Comparison of ENCODE assay signal across 15 mouse cellular contexts in the genomic region with DNA sequence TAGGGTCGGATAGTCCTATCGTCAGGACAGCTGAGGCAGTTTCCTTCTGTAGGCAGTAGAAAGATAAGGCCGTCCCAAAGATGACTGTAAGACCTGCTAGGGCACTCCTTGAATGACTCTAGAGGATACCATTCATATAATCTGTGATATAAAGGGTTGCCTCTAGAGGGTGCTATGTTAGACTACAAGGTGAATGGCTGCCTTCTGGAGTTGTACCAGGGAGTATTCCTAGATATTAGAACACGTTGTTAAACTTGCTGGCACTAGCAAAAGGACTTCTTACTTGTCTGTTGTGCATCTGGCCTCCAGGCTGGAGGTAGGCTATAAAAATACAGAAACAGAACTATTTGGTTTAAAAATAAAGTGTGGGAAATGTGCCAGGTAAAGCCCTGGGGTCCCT.
A peak's percentile ranks its signal among the peaks of the same experiment; 100 is the strongest.
DNase-seq lines count a peak whose midpoint lies in the region; ATAC-seq and TF ChIP-seq lines count a peak whose summit lies in the region.
"Had no signal": no experiment of that assay in that cellular context is flagged by ENCODE, and none has a peak within 500 bp of the region (broad histone marks: within the 10 kb centered on the region; RNA-seq: fewer than 3 reads in every experiment).

No protein-coding gene starts in this region.

- no peaks in the 10 kb centered on the region for H3K4me1 ChIP-seq in kidney, postnatal 0 days (replicated peaks; ENCODE audit: insufficient read depth, low read length)
- H3K4me1 ChIP-seq in kidney, embryonic 16.5 days (ENCODE audit: insufficient read depth, low read length): no peaks in the 10 kb centered on the region
- H3K4me1 ChIP-seq: liver, embryonic 15.5 days had no signal

- no peak overlapping the region for H3K9ac ChIP-seq in kidney, postnatal 0 days (ENCODE audit: low read depth, low read length)
- H3K9ac ChIP-seq in kidney, embryonic 16.5 days (replicated peaks; ENCODE audit: low read length): no peak overlapping the region
- H3K9ac ChIP-seq: embryonic facial prominence, embryonic 15.5 days; liver, embryonic 15.5 days had no signal

- no peaks in the 10 kb centered on the region for H3K27me3 ChIP-seq in kidney, postnatal 0 days (ENCODE audit: insufficient read depth, low read length)
- H3K27me3 ChIP-seq in kidney, embryonic 16.5 days (ENCODE audit: insufficient read depth, low read length): no peaks in the 10 kb centered on the region
- H3K27me3 ChIP-seq: embryonic facial prominence, embryonic 15.5 days; liver, embryonic 15.5 days had no signal

- 63% methylated on average over 4 of the region's 4 CpGs for WGBS in kidney, postnatal 0 days
- 65% methylated on average over 4 of the region's 4 CpGs for WGBS in kidney, embryonic 16.5 days

- H3K27ac ChIP-seq in kidney, postnatal 0 days: no peak overlapping the region
- no peak overlapping the region for H3K27ac ChIP-seq in kidney, embryonic 16.5 days (ENCODE audit: low read length)
- H3K27ac ChIP-seq: liver, embryonic 15.5 days had no signal

- no peak for ATAC-seq in kidney, postnatal 0 days (replicated peaks; ENCODE audit: low FRiP score, low read depth)
- no peak for ATAC-seq in kidney, embryonic 16.5 days (ENCODE audit: low FRiP score, low TSS enrichment)

- no peaks in the 10 kb centered on the region for H3K36me3 ChIP-seq in kidney, postnatal 0 days (ENCODE audit: insufficient read depth, low read length)
- H3K36me3 ChIP-seq in kidney, embryonic 16.5 days (ENCODE audit: insufficient read depth, low read length): no peaks in the 10 kb centered on the region
- H3K36me3 ChIP-seq: embryonic facial prominence, embryonic 15.5 days; G1E; liver, embryonic 15.5 days had no signal

- no peaks in the 10 kb centered on the region for H3K9me3 ChIP-seq in kidney, postnatal 0 days (replicated peaks; ENCODE audit: low read length)
- H3K9me3 ChIP-seq in kidney, embryonic 16.5 days (ENCODE audit: low read length): no peaks in the 10 kb centered on the region
- H3K9me3 ChIP-seq: embryonic facial prominence, embryonic 15.5 days; liver, embryonic 15.5 days had no signal

- H3K4me3 ChIP-seq in kidney, postnatal 0 days (replicated peaks; ENCODE audit: low read depth, low read length): no peak overlapping the region
- H3K4me3 ChIP-seq in kidney, embryonic 16.5 days (ENCODE audit: low read length): no peak overlapping the region
- H3K4me3 ChIP-seq: embryonic facial prominence, embryonic 15.5 days; liver, embryonic 15.5 days had no signal

- no peak overlapping the region for H3K4me2 ChIP-seq in kidney, postnatal 0 days (ENCODE audit: low read length)
- H3K4me2 ChIP-seq in kidney, embryonic 16.5 days (replicated peaks; ENCODE audit: low read depth, low read length): no peak overlapping the region
- H3K4me2 ChIP-seq: embryonic facial prominence, embryonic 15.5 days; liver, embryonic 15.5 days had no signal

- DNase-seq in kidney, postnatal 0 days (ENCODE audit: low spot score): peak; percentile 46
- DNase-seq in thymus, postnatal 0 days (ENCODE audit: low spot score): peak; percentile 14
- DNase-seq in thymus, postnatal 14 days: no peak
- peak; percentile 56 for DNase-seq in embryo, embryonic 10.5 days (ENCODE audit: low spot score)
- no peak for DNase-seq in spleen, postnatal 14 days (ENCODE audit: low spot score in 2 of 2)
- DNase-seq in kidney, postnatal 10 days: no peak
- DNase-seq: cerebellum, adult 18-20 months; heart, postnatal 14 days; kidney, postnatal 25 days; right cerebral cortex, postnatal 25 days; thymus, postnatal 4 days had no signal

- peak; percentile 54 for TF ChIP-seq CTCF in kidney, postnatal 0 days (IDR thresholded peaks at IDR 0.05; ENCODE audit: low read depth)

Comparison
In these comparisons a context has a peak if more than half of its experiments do, and no peak if none do; other contexts are left out.
1. DNase-seq: peak in kidney, postnatal 0 days (single experiment), thymus, postnatal 0 days (single experiment) and embryo, embryonic 10.5 days (single experiment); none in thymus, postnatal 14 days (single experiment), spleen, postnatal 14 days (0 of 2) and kidney, postnatal 10 days (single experiment).